Mouse (Mus musculus) hindbrain, embryonic 12.5 days (tissue): ENCODE data around the gene Fgf4. TPM values are rescaled to one million over a fixed set of nuclear protein-coding genes. Genes with fewer than 3 reads are reported as not detected.

Source experiments
- polyA plus RNA-seq: library from polyadenylated mRNA; unstranded; fragments of >200 nt; fragmentation: Nextera tagmentation; extraction: Ambion mirVana; gene quantifications from 2 replicates; pipeline ENCODE4 v1.2.1, GENCODE M21; 2016

The Fgf4 gene
- polyA plus RNA-seq, 1 experiment from 2014 or later, result 0.13 TPM

Other genes starting within 250 kb of the Fgf4 start
- 6.9 and 7.5 TPM in 2 replicates for gene Ano1, start 95.4 kb upstream of the Fgf4 start, polyA plus RNA-seq
- 1.9 and 2.1 TPM in 2 replicates for gene Fgf3, start 9.3 kb upstream of the Fgf4 start, polyA plus RNA-seq
- 62.0 and 66.7 TPM in 2 replicates for gene Fgf15, start 49.2 kb downstream of the Fgf4 start, polyA plus RNA-seq
- 28.2 and 34.1 TPM in 2 replicates for gene LTO1, start 67.7 kb downstream of the Fgf4 start, polyA plus RNA-seq
- 123 and 128 TPM in 2 replicates for gene Ccnd1, start 92.6 kb downstream of the Fgf4 start, polyA plus RNA-seq